Mouse (Mus musculus) forebrain, embryonic 10.5 days (tissue): ENCODE results near the gene Lepr. TPM values are rescaled to one million over a fixed set of nuclear protein-coding genes. Genes with fewer than 3 reads are reported as not detected.

Experiments used
- DNase-seq: peaks from one replicate; pipeline ENCODE4 v3.0.0-alpha.2; 2017; ENCODE audit warnings: low spot score; ENCODE audit errors: extremely low spot score
- H3K27ac ChIP-seq: fragments of 300-500 bp; sonication (generic); 2 replicates; pipeline ENCODE4 v1.5.1; 2016; ENCODE audit warnings: mild to moderate bottlenecking
- H3K27me3 ChIP-seq: fragments of 300-500 bp; sonication (generic); 2 replicates; pipeline ENCODE4 v1.6.1; 2016; ENCODE audit warnings: mild to moderate bottlenecking; ENCODE audit not compliant: poor library complexity, severe bottlenecking
- H3K36me3 ChIP-seq: fragments of 300-500 bp; sonication (generic); replicated peaks from 2 replicates; pipeline ENCODE4 v1.6.1; 2016; ENCODE audit warnings: mild to moderate bottlenecking, moderate library complexity
- H3K4me1 ChIP-seq: fragments of 300-500 bp; sonication (generic); 2 replicates; pipeline ENCODE4 v1.6.1; 2016
- H3K4me3 ChIP-seq: fragments of 300-500 bp; sonication (generic); 2 replicates; pipeline ENCODE4 v1.5.1; 2016; ENCODE audit warnings: mild to moderate bottlenecking, moderate library complexity
- H3K9me3 ChIP-seq: fragments of 300-500 bp; sonication (generic); 2 replicates; pipeline ENCODE4 v1.6.1; 2016; ENCODE audit warnings: mild to moderate bottlenecking, moderate library complexity
- WGBS: fragments of 180-500 bp; shearing (Covaris S2); methylation state at CpG from one replicate; pipeline ENCODE4 v1.1.7; 2016; 5-methylcytosine and 5-hydroxymethylcytosine counted together
- polyA plus RNA-seq: library from polyadenylated mRNA; unstranded; fragments of >200 nt; fragmentation: Nextera tagmentation; extraction: Ambion mirVana; gene quantifications from 2 replicates; pipeline ENCODE4 v1.2.1, GENCODE M21; 2016

The Lepr gene
- 0.71 and 0.72 TPM in 2 replicates for polyA plus RNA-seq

- Histone ChIP-seq H3K4me1 (peaks cover 22% of the 10 kb centered on the region), H3K27ac (peak within 1 kb of the TSS; percentile 6; the same call in 1 of the 2 replicates), H3K4me3 (peak within 1 kb of the TSS; percentile 61), H3K36me3 (no peaks in the 10 kb centered on the region), H3K9me3 (no peaks in the 10 kb centered on the region), H3K27me3 (peaks cover 48% of the 10 kb centered on the region)
- WGBS, result under 1% methylated on average over 50 of the region's 50 CpGs
- DNase-seq, result peak; percentile 31
These were observed at the start of gene Lepr for GRCm38 (mm10) chr4:101717367-101718121. TSS of gene Lepr (plus strand) at chr4:101717404.

- WGBS, result 69% methylated on average over 5 of the region's 5 CpGs
- peaks cover 5% of the 10 kb centered on the region; the same call in 1 of the 2 replicates for H3K9me3 ChIP-seq
- peaks cover 7% of the 10 kb centered on the region for H3K4me1 ChIP-seq
- no peak for DNase-seq
- H3K27ac ChIP-seq, result no peak overlapping the region
- no peak overlapping the region for H3K4me3 ChIP-seq
- H3K36me3 ChIP-seq, result peaks cover 2% of the 10 kb centered on the region; the same call in 1 of the 2 replicates
- H3K27me3 ChIP-seq, result no peaks in the 10 kb centered on the region
These were observed 48.0 kb upstream of the Lepr start for GRCm38 (mm10) chr4:101669161-101669560.

GRCm38 (mm10) chr4:101669811-101670210, 47.4 kb upstream of the Lepr start:
- Histone ChIP-seq H3K9me3 (peaks cover 5% of the 10 kb centered on the region; the same call in 1 of the 2 replicates), H3K36me3 (peaks cover 1% of the 10 kb centered on the region; the same call in 1 of the 2 replicates), H3K4me3 (no peak overlapping the region), H3K27ac (no peak overlapping the region), H3K4me1 (peaks cover 7% of the 10 kb centered on the region), H3K27me3 (no peaks in the 10 kb centered on the region)
- 93% methylated on average over 5 of the region's 5 CpGs for WGBS
- no peak for DNase-seq

- Histone ChIP-seq H3K27ac (no peak overlapping the region), H3K27me3 (no peaks in the 10 kb centered on the region), H3K36me3 (no peaks in the 10 kb centered on the region), H3K4me3 (no peak overlapping the region), H3K4me1 (peaks cover 2% of the 10 kb centered on the region; the same call in 1 of the 2 replicates), H3K9me3 (no peaks in the 10 kb centered on the region)
- DNase-seq, result no peak
- 85% methylated on average over 5 of the region's 5 CpGs for WGBS
These were observed 42.4 kb upstream of the Lepr start for GRCm38 (mm10) chr4:101674790-101675189.

GRCm38 (mm10) chr4:101675726-101676125, 41.5 kb upstream of the Lepr start:
- 74% methylated on average over 4 of the region's 4 CpGs for WGBS
- Histone ChIP-seq H3K4me1 (no peaks in the 10 kb centered on the region), H3K36me3 (no peaks in the 10 kb centered on the region), H3K4me3 (no peak overlapping the region), H3K27me3 (no peaks in the 10 kb centered on the region), H3K9me3 (no peaks in the 10 kb centered on the region), H3K27ac (no peak overlapping the region)
- no peak for DNase-seq

DNA sequence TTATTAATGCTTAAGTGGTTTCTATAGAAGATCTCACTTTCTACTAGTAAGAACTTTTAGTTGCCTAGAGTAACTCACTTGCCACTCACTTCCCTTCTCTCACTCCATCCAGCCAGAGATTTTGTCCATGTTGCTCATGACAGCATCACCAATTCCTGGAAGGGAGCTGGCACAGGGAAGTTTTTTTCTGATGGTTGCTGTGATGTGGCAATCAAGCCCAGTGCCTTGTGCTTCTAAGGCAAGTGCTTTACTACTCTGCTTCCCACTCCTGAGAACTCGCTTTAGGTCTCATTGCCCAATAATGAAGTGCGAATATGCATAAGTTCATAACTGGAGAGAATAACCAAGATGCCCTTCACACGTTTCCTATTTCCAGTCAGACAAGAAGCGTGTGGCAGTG, 34.6 kb upstream of the Lepr start:
- H3K9me3 ChIP-seq, result no peaks in the 10 kb centered on the region
- no peaks in the 10 kb centered on the region for H3K4me1 ChIP-seq
- H3K27me3 ChIP-seq, result no peaks in the 10 kb centered on the region
- H3K27ac ChIP-seq, result no peak overlapping the region
- WGBS, result 90% methylated on average over 4 of the region's 4 CpGs
- no peak for DNase-seq
- no peaks in the 10 kb centered on the region for H3K36me3 ChIP-seq
- H3K4me3 ChIP-seq, result no peak overlapping the region

GRCm38 (mm10) chr4:101683086-101683485, 34.1 kb upstream of the Lepr start:
- Histone ChIP-seq H3K27me3 (no peaks in the 10 kb centered on the region), H3K4me1 (no peaks in the 10 kb centered on the region), H3K4me3 (no peak overlapping the region), H3K27ac (no peak overlapping the region), H3K36me3 (no peaks in the 10 kb centered on the region), H3K9me3 (no peaks in the 10 kb centered on the region)
- WGBS, result 83% methylated on average over 3 of the region's 3 CpGs
- DNase-seq, result no peak

- no peaks in the 10 kb centered on the region for H3K27me3 ChIP-seq
- no peaks in the 10 kb centered on the region for H3K4me1 ChIP-seq
- no peaks in the 10 kb centered on the region for H3K36me3 ChIP-seq
- H3K4me3 ChIP-seq, result no peak overlapping the region
- no peak overlapping the region for H3K27ac ChIP-seq
- DNase-seq, result no peak
- WGBS, result 74% methylated on average over 3 of the region's 3 CpGs
- no peaks in the 10 kb centered on the region for H3K9me3 ChIP-seq
These were observed 32.4 kb upstream of the Lepr start for GRCm38 (mm10) chr4:101684821-101685220.

DNA sequence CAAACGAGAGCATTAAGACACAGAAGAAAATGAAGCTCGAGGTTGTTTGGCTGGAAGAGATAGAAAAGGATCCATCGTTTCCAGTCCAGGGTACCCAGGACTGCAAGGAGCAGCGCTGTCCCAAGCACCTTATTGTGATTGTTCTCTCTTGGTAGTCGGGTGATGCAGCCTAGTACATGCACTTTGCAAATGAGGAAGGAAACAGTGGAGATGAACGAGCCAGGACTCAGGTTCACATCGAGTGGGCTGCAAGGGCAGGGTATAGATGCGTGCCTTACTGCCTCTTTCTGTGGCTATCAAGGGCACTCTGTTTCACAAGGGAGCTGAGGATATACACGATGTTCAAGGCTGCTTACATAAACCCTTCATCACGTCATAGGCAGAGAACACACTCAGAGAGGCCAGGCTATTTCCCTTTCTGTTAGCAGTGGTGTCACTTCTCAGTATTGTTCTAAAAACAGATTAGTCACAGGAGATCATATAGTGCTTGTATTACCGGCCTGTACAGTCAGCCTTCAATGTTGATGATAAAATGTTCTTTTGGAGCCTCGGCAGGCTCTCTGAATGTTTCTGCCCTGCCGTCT, 30.9 kb upstream of the Lepr start:
- no peak overlapping the region for H3K4me3 ChIP-seq
- H3K27me3 ChIP-seq, result no peaks in the 10 kb centered on the region
- no peak overlapping the region for H3K27ac ChIP-seq
- H3K4me1 ChIP-seq, result no peaks in the 10 kb centered on the region
- no peak for DNase-seq
- no peaks in the 10 kb centered on the region for H3K9me3 ChIP-seq
- WGBS, result 85% methylated on average over 13 of the region's 13 CpGs
- H3K36me3 ChIP-seq, result no peaks in the 10 kb centered on the region

DNA sequence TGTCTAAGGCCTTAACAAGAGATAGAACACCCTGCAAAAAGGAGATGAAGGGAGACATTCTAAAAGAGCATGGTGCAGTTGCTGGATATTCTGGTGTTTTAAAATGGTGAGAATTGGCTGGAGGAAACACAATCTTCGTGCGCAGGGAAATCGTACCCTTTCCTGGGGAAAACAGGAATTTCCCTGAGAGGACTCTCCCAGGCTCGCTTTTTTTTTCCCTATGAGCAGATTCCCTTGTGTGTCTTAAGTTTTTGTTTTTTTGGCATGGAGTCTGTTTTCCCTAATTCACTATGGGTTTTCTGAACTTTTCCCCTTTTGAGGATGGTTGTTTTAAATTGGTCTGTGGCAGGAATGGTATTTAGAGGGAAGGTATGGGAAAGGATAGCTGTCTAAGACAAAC, 28.0 kb upstream of the Lepr start:
- no peak overlapping the region for H3K27ac ChIP-seq
- H3K36me3 ChIP-seq, result no peaks in the 10 kb centered on the region
- no peaks in the 10 kb centered on the region for H3K27me3 ChIP-seq
- H3K4me1 ChIP-seq, result no peaks in the 10 kb centered on the region
- 89% methylated on average over 4 of the region's 4 CpGs for WGBS
- no peaks in the 10 kb centered on the region for H3K9me3 ChIP-seq
- no peak overlapping the region for H3K4me3 ChIP-seq
- DNase-seq, result no peak

DNA sequence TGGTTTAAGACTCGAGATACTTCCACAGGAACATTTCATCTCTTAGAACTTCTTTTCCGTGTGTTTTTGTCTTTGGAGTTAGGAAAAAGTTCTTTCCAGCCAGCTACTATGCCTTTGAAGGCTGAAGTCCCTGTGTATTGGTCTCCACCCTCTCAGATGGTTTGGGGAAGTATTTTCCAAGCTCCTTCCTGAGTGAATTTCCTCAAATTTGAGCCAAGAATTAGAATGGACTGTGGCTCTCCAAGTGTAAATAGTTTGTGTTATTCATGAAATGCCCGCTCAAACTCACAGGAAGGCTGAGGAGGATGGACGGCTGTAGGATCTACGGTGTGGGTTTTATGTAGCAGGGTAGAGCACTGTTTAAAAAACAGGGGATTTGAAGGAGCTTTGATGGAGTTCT, 27.6 kb upstream of the Lepr start:
- no peak overlapping the region for H3K27ac ChIP-seq
- no peaks in the 10 kb centered on the region for H3K36me3 ChIP-seq
- 84% methylated on average over 5 of the region's 5 CpGs for WGBS
- H3K9me3 ChIP-seq, result no peaks in the 10 kb centered on the region
- no peak for DNase-seq
- no peak overlapping the region for H3K4me3 ChIP-seq
- H3K27me3 ChIP-seq, result no peaks in the 10 kb centered on the region
- H3K4me1 ChIP-seq, result no peaks in the 10 kb centered on the region

DNA sequence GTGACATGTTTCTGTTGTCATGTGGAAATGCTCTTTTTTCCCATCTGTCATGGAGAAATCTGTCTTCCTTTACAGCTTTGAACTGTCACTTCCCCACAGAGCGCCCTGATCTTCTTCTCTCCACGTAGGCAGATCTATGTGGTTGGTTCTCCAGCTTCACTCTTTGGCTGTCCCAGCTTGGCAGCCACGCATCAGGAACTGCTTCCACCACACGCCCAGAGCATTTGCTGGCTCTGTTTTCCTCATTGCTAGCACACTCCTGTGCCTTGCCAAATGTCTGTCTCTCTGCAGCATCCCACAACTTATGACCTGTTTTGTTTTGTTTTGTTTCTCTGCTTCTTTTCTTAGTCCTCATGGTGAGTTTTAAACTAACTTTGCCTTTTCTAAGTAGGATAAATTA, 24.3 kb upstream of the Lepr start:
- H3K27me3 ChIP-seq, result no peaks in the 10 kb centered on the region
- H3K4me3 ChIP-seq, result no peak overlapping the region

DNA sequence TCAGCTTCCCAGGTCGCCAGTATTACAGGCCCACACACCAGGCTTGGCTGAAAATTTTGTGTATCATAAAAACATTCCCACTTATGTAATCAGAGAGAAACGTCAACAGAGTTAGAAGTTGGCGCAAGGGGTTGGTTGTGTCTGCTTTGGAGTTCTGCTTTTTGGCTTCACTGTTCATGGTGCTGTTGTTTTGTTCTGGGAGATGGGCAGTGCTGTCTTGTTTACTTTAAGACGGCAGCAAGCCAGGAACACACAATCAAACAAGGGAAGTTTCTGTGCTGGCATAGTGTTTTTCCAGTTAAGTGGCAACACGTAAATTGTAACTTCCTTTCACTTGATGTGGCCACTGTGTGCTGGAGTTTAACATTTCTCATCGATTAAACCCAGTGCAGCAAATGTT, 22.7 kb upstream of the Lepr start:
- no peaks in the 10 kb centered on the region for H3K9me3 ChIP-seq
- no peak overlapping the region for H3K4me3 ChIP-seq
- H3K36me3 ChIP-seq, result no peaks in the 10 kb centered on the region
- 87% methylated on average over 6 of the region's 6 CpGs for WGBS
- no peak overlapping the region for H3K27ac ChIP-seq
- no peaks in the 10 kb centered on the region for H3K4me1 ChIP-seq
- no peaks in the 10 kb centered on the region for H3K27me3 ChIP-seq
- no peak for DNase-seq

More for the DNA sequence above, 24.3 kb upstream of the Lepr start:
- DNase-seq, result no peak
- H3K36me3 ChIP-seq, result no peaks in the 10 kb centered on the region
- WGBS, result 93% methylated on average over 4 of the region's 4 CpGs
- H3K9me3 ChIP-seq, result no peaks in the 10 kb centered on the region
- no peaks in the 10 kb centered on the region for H3K4me1 ChIP-seq
- no peak overlapping the region for H3K27ac ChIP-seq
